Mouse (Mus musculus): ENCODE data around the gene Ttc39b. TPM values are rescaled to one million over a fixed set of nuclear protein-coding genes. Genes with fewer than 3 reads are reported as not detected.

The Ttc39b gene
- polyA plus RNA-seq, 1 experiment: 20.8 TPM

DNA sequence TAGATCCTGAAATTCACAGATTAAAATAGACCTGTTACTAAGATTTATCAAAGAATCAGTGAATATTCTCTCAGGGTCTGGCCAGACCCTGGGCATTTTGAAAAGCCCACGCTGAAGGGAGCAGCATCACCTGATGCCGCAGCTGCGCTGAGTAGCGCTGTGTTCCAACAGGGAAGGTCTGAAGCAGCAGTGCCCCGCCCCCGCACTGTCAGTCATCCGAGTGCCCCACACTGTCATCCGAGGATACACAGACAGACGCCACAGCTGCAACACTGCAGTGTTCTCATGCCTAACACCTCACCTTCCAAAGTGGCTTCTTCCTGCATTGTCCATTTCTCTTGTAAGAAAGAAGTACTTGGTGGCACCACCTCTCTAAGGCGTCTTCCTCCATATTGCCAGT is 96.0 kb downstream of the Ttc39b start:
- no peak for TF ChIP-seq CTCF (IDR thresholded peaks at IDR 0.05; ENCODE audit: extremely low read depth, insufficient read depth, low read length)
- TF ChIP-seq POLR2A (IDR thresholded peaks at IDR 0.05; ENCODE audit: extremely low read depth, insufficient read depth, low read length): no peak
- no peak overlapping the region for H3K4me3 ChIP-seq (ENCODE audit: insufficient read depth, low read length)
- no peak overlapping the region for H3K27ac ChIP-seq (ENCODE audit: insufficient read depth, low read length)
- peaks cover 5% of the 10 kb centered on the region; the same call in 1 of the 2 replicates for H3K4me1 ChIP-seq (ENCODE audit: control insufficient read depth, insufficient read depth, low read length)

DNA sequence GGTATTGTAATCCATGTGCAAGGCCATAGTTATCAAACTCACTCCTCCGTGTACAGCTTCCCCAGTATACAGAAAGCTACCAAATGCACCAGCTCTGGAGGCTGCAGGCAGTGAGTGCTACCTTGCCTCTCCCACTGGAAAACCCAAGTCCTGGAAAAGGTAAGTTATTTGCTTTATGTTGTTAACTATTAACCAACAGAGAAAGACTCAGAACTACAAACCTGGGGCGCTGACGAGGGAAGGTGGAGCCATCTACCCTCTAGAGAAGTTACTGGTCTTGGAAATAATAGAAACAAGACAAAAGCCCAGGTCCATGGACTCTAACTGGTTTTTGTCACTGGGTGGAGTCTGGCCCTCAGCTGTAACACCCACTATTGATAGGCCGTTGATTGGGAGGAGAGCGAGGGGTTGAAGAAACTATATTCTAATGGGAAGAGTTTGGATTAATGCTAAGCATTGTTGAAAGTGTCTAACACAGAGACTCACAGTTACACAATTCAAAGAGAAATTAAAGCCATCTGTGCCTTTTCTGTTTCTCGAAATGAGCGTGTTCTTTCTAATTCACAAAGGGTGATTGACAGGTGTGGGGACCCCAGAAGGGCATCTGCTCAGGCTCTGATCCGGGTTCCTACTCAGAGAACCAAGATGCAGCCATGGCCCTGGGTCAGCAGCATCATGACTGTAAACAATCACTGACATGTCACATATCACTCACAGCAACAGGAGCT is 98.3 kb downstream of the Ttc39b start:
- no peak overlapping the region for H3K27ac ChIP-seq (ENCODE audit: insufficient read depth, low read length)
- no peaks in the 10 kb centered on the region; the same call in 1 of the 2 replicates for H3K4me1 ChIP-seq (ENCODE audit: control insufficient read depth, insufficient read depth, low read length)
- TF ChIP-seq CTCF (IDR thresholded peaks at IDR 0.05; ENCODE audit: extremely low read depth, insufficient read depth, low read length) (no peak), POLR2A (IDR thresholded peaks at IDR 0.05; ENCODE audit: extremely low read depth, insufficient read depth, low read length) (no peak)
- H3K4me3 ChIP-seq (ENCODE audit: insufficient read depth, low read length): no peak overlapping the region

DNA sequence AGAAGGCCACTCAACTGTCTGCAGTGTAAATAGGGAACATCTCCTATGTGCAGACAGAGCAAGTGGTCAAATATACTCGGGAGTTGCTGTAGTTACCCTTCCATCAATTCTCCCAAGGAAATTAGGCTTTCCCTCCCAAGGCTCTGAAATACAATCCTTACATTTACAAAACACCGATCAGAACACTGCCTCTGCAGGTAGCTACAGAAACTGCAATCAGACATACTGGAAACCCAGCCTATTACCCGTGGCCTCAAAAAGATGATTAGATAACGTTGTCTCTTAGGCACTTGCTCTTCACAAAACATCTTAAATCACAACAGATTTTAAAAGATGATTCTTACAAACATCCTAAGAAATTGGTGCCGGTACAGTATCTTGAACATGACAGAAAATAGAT is 99.8 kb downstream of the Ttc39b start:
- TF ChIP-seq CTCF (IDR thresholded peaks at IDR 0.05; ENCODE audit: extremely low read depth, insufficient read depth, low read length): peak; percentile 9; the same call in 1 of the 2 replicates
- no peak for TF ChIP-seq POLR2A (IDR thresholded peaks at IDR 0.05; ENCODE audit: extremely low read depth, insufficient read depth, low read length)

GRCm38 (mm10) chr4:83223197-83223596 is 100.9 kb downstream of the Ttc39b start:
- TF ChIP-seq CTCF (IDR thresholded peaks at IDR 0.05; ENCODE audit: extremely low read depth, insufficient read depth, low read length) (no peak), POLR2A (IDR thresholded peaks at IDR 0.05; ENCODE audit: extremely low read depth, insufficient read depth, low read length) (no peak)
- Histone ChIP-seq H3K4me1 (ENCODE audit: control insufficient read depth, insufficient read depth, low read length) (peaks cover 3% of the 10 kb centered on the region), H3K4me3 (ENCODE audit: insufficient read depth, low read length) (no peak overlapping the region), H3K27ac (ENCODE audit: insufficient read depth, low read length) (no peak overlapping the region)

More for the DNA sequence above, 99.8 kb downstream of the Ttc39b start:
- Histone ChIP-seq H3K27ac (ENCODE audit: insufficient read depth, low read length) (no peak overlapping the region), H3K4me1 (ENCODE audit: control insufficient read depth, insufficient read depth, low read length) (peaks cover 3% of the 10 kb centered on the region), H3K4me3 (ENCODE audit: insufficient read depth, low read length) (no peak overlapping the region)

DNA sequence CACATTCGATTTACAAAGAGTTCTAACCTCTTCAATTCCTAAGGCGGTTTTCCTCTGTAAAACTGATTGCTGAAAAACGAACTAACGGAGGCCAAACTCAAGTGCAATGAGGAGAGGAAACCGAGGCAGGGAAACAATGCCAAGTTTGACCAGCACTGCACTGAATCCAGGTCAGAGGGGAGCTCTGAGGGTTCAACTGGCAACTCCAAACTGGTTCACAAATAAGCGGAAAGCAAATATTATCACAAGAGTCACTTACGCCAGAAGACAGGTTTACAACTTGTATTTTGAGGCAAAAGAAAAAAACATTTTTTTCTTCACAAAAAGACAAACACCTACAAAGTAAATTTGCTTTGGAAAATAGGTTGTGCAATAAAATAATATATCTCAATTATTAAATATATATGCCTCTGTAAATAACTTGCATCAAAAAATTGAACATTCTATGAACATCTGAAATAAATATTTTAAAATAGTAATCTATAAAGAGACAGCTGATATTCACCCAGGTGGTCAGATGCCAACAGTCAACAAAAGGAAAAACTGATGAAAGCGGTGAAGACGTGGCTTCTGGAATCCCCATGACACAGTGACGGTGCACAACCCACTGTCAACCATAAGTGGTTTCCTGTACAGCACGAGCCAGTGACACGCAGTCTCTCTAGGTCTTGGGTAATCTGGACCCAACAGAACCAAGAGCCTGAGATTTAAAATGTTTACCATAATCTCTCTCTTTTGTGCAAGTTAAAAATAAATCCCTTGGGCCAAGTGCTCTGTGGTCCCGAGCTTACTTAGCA is 103.1 kb downstream of the Ttc39b start:
- Histone ChIP-seq H3K4me3 (ENCODE audit: insufficient read depth, low read length) (no peak overlapping the region), H3K27ac (ENCODE audit: insufficient read depth, low read length) (no peak overlapping the region)
- TF ChIP-seq POLR2A (IDR thresholded peaks at IDR 0.05; ENCODE audit: extremely low read depth, insufficient read depth, low read length) (no peak), CTCF (IDR thresholded peaks at IDR 0.05; ENCODE audit: extremely low read depth, insufficient read depth, low read length) (no peak)

DNA sequence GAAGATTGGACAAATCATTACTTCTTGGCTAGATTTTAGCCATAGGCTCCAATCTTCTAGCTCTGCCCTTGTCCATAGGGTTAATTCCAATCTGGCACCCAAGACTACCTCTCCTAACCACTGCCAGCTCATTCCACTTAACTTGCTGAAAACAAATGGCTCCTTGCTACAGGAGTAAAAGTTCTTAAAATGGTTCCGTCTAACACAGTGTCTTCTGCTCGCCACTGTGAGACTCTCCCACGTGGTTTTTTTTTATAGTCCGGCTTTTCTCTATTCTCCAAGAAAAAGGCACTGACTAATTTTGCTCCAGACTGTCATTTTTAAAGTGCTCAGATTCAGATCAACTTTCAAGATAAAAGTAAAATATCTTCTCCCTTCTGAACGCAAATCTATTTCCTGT is 104.8 kb downstream of the Ttc39b start:
- no peak overlapping the region for H3K4me3 ChIP-seq (ENCODE audit: insufficient read depth, low read length)
- peaks cover 3% of the 10 kb centered on the region for H3K4me1 ChIP-seq (ENCODE audit: control insufficient read depth, insufficient read depth, low read length)
- no peak overlapping the region for H3K27ac ChIP-seq (ENCODE audit: insufficient read depth, low read length)
- no peak for TF ChIP-seq POLR2A (IDR thresholded peaks at IDR 0.05; ENCODE audit: extremely low read depth, insufficient read depth, low read length)
- TF ChIP-seq CTCF (IDR thresholded peaks at IDR 0.05; ENCODE audit: extremely low read depth, insufficient read depth, low read length): no peak

More for the DNA sequence above, 103.1 kb downstream of the Ttc39b start:
- peaks cover 3% of the 10 kb centered on the region for H3K4me1 ChIP-seq (ENCODE audit: control insufficient read depth, insufficient read depth, low read length)

DNA sequence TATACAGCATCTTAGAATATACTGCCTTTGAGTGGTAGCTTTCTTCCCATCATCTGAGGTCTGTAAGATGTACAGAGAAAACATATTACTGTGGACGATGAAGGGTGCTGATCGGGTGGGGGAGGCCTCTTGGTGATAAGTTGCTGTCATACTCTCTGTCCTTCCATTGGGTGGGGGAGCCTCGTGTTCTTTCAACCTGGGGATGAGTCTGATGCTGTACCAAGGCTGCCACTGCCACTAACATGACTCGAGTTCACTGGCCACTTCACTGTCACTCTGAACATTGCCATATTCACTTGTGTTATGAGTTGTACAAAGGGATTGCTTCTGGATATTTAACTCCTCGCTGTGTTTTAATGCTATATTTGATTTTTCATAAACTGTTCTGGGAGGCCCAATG is 106.9 kb downstream of the Ttc39b start:
- Histone ChIP-seq H3K4me3 (ENCODE audit: insufficient read depth, low read length) (no peak overlapping the region), H3K4me1 (ENCODE audit: control insufficient read depth, insufficient read depth, low read length) (peaks cover 3% of the 10 kb centered on the region), H3K27ac (ENCODE audit: insufficient read depth, low read length) (no peak overlapping the region)
- TF ChIP-seq POLR2A (IDR thresholded peaks at IDR 0.05; ENCODE audit: extremely low read depth, insufficient read depth, low read length) (no peak), CTCF (IDR thresholded peaks at IDR 0.05; ENCODE audit: extremely low read depth, insufficient read depth, low read length) (no peak)

GRCm38 (mm10) chr4:83216381-83216780 is 107.7 kb downstream of the Ttc39b start:
- H3K27ac ChIP-seq (ENCODE audit: insufficient read depth, low read length): no peak overlapping the region
- TF ChIP-seq CTCF (IDR thresholded peaks at IDR 0.05; ENCODE audit: extremely low read depth, insufficient read depth, low read length) (no peak), POLR2A (IDR thresholded peaks at IDR 0.05; ENCODE audit: extremely low read depth, insufficient read depth, low read length) (no peak)
- H3K4me1 ChIP-seq (ENCODE audit: control insufficient read depth, insufficient read depth, low read length): peaks cover 3% of the 10 kb centered on the region
- no peak overlapping the region for H3K4me3 ChIP-seq (ENCODE audit: insufficient read depth, low read length)

GRCm38 (mm10) chr4:83215776-83216175 is 108.3 kb downstream of the Ttc39b start:
- TF ChIP-seq CTCF (IDR thresholded peaks at IDR 0.05; ENCODE audit: extremely low read depth, insufficient read depth, low read length) (no peak), POLR2A (IDR thresholded peaks at IDR 0.05; ENCODE audit: extremely low read depth, insufficient read depth, low read length) (no peak)
- Histone ChIP-seq H3K27ac (ENCODE audit: insufficient read depth, low read length) (no peak overlapping the region), H3K4me3 (ENCODE audit: insufficient read depth, low read length) (no peak overlapping the region), H3K4me1 (ENCODE audit: control insufficient read depth, insufficient read depth, low read length) (peaks cover 3% of the 10 kb centered on the region)
